Mouse (Mus musculus): ENCODE data around the gene Mtrf1.

- peak; percentile 56 for TF ChIP-seq CTCF (IDR thresholded peaks at IDR 0.05; ENCODE audit: control insufficient read depth, insufficient read depth, insufficient read length)
- TF ChIP-seq MYOG (IDR thresholded peaks at IDR 0.05; ENCODE audit: control insufficient read depth, extremely low read depth, insufficient read length) = no peak
- TF ChIP-seq USF1 (IDR thresholded peaks at IDR 0.05; ENCODE audit: low read depth) = no peak
- peak; percentile 25 for TF ChIP-seq MAX (IDR thresholded peaks at IDR 0.05)
- no peak for TF ChIP-seq CEBPB (IDR thresholded peaks at IDR 0.05; ENCODE audit: low read depth)
Measured at GRCm38 (mm10) chr14:79390265-79390926, 7.2 kb upstream of the Mtrf1 start, which contains the start of gene Naa16.
